Mouse (Mus musculus) embryonic fibroblast, embryonic 13.5 days (primary cell): ENCODE measurements around the gene Khsrp.
A peak's percentile ranks its signal among the peaks of the same experiment; 100 is the strongest.

Source experiments
- CTCF ChIP-seq: IDR thresholded peaks from 2 replicates; pipeline ENCODE4 v1.5.1; 2011; ENCODE audit warnings: mild to moderate bottlenecking, control low read depth, low read length, moderate library complexity, borderline replicate concordance; ENCODE audit not compliant: insufficient read depth
- POLR2A ChIP-seq: IDR thresholded peaks from 2 replicates; pipeline ENCODE4 v1.6.1; 2011; ENCODE audit warnings: low read depth, mild to moderate bottlenecking, control low read depth, low read length, moderate library complexity

DNA sequence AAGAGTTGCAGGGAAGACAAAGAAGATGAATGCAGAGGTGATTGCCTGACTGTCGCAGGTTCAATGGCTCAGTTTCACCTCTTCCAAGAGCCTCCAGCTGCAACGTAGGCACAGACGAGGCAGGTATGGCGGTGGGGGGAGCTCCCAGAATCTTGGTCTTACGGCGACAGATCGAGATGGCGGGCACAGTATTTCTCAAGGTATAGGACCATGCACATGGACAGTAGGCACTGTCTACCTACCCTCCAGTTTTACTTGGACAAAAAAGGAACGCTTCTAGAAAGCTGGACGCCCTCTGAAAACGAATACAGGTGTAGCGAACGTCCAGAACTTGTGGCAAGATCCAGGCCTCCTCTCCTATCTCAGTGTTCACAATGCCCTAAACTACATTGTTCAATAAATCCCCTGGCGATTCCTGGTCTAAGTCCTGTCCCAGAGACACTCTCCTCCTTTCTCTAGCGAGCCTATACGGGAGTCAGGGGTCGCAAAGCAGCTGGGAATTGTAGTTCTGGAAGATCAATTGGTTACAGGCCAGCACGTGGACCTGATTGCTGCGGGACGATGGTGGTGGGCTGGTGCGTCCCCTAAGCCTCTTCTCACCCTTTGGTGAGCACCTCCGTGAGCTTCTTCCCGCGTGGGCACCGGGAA lies 41.7 kb downstream of the Khsrp start:
- TF ChIP-seq CTCF (no peak), POLR2A (peak; percentile 76; the same call in 1 of the 2 replicates)
